Mouse (Mus musculus): ENCODE measurements around the gene Cdk19. TPM values are rescaled to one million over a fixed set of nuclear protein-coding genes. Genes with fewer than 3 reads are reported as not detected.

Cdk19 gene
- polyA plus RNA-seq, 1 experiment = 10.7 TPM

DNA sequence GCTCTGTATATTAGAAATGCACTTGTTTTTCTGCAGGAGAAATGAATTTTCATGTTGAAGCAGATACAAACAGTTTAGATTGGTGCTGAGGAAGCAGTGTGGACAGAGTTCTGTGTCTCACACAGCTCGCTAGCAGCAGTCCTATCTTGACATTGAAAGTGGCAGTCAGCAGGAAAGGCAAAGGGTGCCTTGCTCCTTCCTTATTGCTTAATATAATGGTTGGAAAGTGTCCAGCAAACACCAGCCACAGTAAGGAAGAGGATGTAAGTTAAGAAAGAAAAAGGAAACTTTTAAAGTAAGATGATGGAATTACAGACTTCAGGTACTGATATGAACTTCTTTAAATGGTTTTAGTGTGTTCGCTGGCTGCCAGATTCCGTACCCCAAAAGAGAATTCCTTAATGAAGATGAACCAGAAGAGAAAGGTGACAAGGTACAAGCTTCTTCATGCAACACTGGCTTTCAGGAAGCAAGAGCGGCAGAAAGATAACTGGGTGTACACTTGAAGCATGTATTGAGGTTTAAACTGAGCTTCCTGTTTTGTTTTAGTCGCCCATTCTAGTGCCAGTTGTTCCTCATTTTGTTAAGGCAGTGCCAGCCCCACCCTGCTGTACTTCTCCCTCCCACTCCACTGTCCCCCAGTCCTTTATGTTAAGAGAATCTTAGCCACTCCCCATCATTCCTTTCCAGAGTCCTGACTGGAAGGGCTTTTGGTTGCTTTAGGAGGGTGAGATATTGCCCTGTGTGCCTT lies 137.3 kb downstream of the Cdk19 start:
- H3K36me3 ChIP-seq (ENCODE audit: control insufficient read depth, insufficient read depth, low read length) = peaks cover 3% of the 10 kb centered on the region; the same call in 1 of the 2 replicates

DNA sequence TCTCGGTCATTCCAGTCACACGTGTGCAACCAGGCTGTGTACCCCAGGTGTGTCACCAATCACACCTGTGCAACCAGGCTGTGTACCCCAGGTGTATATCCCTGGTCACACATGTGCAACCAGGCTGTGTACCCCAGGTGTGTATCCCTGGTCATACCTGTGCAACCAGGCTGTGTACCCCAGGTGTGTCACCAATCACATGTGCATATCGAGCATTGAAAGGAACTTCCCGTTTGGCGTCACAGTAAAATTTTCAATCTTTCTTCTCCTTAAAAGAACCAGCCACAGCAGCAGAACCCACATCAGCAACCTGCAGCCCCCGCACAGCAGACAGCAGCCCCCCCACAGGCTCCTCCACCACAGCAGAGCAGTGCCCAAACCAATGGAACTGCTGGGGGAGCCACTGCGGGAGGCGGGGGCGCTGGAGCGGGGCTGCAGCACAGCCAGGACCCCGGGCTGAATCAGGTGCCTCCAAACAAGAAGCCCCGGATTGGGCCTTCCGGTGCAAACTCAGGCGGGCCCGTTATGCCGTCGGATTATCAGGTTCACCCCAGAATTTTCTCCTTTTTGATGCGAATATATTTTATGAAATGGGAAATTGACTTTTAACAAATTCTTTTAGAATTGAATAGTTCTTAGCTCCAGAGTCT lies 138.2 kb downstream of the Cdk19 start:
- Histone ChIP-seq H3K4me3 (ENCODE audit: extremely low read depth, insufficient read depth, insufficient read length) (no peak overlapping the region), H3K27ac (ENCODE audit: insufficient read depth, low read length) (peak overlapping the region; percentile 87), H3K4me1 (ENCODE audit: control insufficient read depth, insufficient read depth, insufficient read length) (peaks cover 44% of the 10 kb centered on the region), H3K27me3 (ENCODE audit: control insufficient read depth, insufficient read depth, low read length) (no peaks in the 10 kb centered on the region), H3K36me3 (ENCODE audit: control insufficient read depth, insufficient read depth, low read length) (no peaks in the 10 kb centered on the region)
- no peak for TF ChIP-seq POLR2A (IDR thresholded peaks at IDR 0.05; ENCODE audit: low read depth, low read length)
- no peak for TF ChIP-seq CTCF (IDR thresholded peaks at IDR 0.05; ENCODE audit: extremely low read depth, insufficient read depth, insufficient read length, insufficient replicate concordance)
- peak in 1 of 2 experiments; percentile 29 for DNase-seq (ENCODE audit: low read depth in 1 of 2, low spot score in 2 of 2)
- 65% methylated on average over 18 of the region's 18 CpGs for WGBS

More for the DNA sequence above, 137.3 kb downstream of the Cdk19 start:
- DNase-seq (ENCODE audit: low read depth in 1 of 2, low spot score in 2 of 2) = peak; percentile 59 to 69
- WGBS = 6% methylated on average over 5 of the region's 5 CpGs
- Histone ChIP-seq H3K27ac (ENCODE audit: insufficient read depth, low read length) (peak overlapping the region; percentile 94), H3K4me3 (ENCODE audit: extremely low read depth, insufficient read depth, insufficient read length) (no peak overlapping the region), H3K4me1 (ENCODE audit: control insufficient read depth, insufficient read depth, insufficient read length) (peaks cover 44% of the 10 kb centered on the region), H3K27me3 (ENCODE audit: control insufficient read depth, insufficient read depth, low read length) (no peaks in the 10 kb centered on the region)
- TF ChIP-seq CTCF (IDR thresholded peaks at IDR 0.05; ENCODE audit: extremely low read depth, insufficient read depth, insufficient read length, insufficient replicate concordance) (no peak), POLR2A (IDR thresholded peaks at IDR 0.05; ENCODE audit: low read depth, low read length) (no peak)

DNA sequence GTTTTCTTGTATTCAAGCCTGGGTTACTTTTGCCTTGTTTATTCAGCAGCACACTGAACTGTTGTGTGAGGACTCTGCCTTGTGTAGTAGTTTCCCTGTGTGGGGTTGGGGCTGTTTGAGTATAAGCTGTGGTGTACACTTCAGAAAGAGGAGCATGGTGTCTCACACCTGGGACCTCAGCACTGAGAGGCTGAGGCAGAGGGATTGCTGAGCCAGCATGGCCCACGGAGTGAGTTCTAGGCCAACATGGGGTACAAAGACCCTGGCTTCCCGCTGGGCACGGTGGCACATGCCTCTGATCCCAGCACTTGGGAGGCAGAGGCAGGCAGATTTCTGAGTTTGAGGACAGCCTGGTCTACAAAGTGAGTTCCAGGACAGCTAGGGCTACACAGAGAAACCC lies 139.3 kb downstream of the Cdk19 start:
- DNase-seq (ENCODE audit: low read depth in 1 of 2, low spot score in 2 of 2) = no peak
- WGBS = 90% methylated on average over 3 of the region's 3 CpGs
- Histone ChIP-seq H3K27ac (ENCODE audit: insufficient read depth, low read length) (peak overlapping the region; percentile 82), H3K36me3 (ENCODE audit: control insufficient read depth, insufficient read depth, low read length) (no peaks in the 10 kb centered on the region), H3K27me3 (ENCODE audit: control insufficient read depth, insufficient read depth, low read length) (no peaks in the 10 kb centered on the region), H3K4me1 (ENCODE audit: control insufficient read depth, insufficient read depth, insufficient read length) (peaks cover 44% of the 10 kb centered on the region), H3K4me3 (ENCODE audit: extremely low read depth, insufficient read depth, insufficient read length) (no peak overlapping the region)
- TF ChIP-seq CTCF (IDR thresholded peaks at IDR 0.05; ENCODE audit: extremely low read depth, insufficient read depth, insufficient read length, insufficient replicate concordance) = no peak
- TF ChIP-seq POLR2A (IDR thresholded peaks at IDR 0.05; ENCODE audit: low read depth, low read length) = no peak

DNA sequence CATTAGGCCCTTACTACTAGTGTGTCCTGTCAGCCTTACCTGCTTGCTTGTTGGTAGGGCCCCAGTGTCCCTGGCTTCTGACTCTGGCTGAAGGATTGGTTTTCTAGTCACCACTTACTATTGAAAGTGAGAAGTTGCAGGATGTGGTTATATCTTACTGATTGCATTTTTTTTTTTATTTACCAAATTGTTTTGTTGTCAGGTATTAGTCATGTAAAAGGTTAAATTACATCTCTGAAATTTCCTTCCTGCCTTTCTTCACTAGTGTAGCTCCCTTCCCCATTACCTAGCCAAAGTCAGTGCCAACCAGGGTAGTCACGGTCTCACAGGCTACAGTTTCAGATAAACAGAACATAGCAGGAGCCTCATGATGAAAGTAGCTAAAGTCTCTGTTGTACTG lies 139.9 kb downstream of the Cdk19 start:
- DNase-seq (ENCODE audit: low read depth in 1 of 2, low spot score in 2 of 2) = no peak
- TF ChIP-seq CTCF (IDR thresholded peaks at IDR 0.05; ENCODE audit: extremely low read depth, insufficient read depth, insufficient read length, insufficient replicate concordance) = no peak
- no peak for TF ChIP-seq POLR2A (IDR thresholded peaks at IDR 0.05; ENCODE audit: low read depth, low read length)
- Histone ChIP-seq H3K4me3 (ENCODE audit: extremely low read depth, insufficient read depth, insufficient read length) (no peak overlapping the region), H3K27ac (ENCODE audit: insufficient read depth, low read length) (peak overlapping the region; percentile 82), H3K4me1 (ENCODE audit: control insufficient read depth, insufficient read depth, insufficient read length) (peaks cover 44% of the 10 kb centered on the region), H3K36me3 (ENCODE audit: control insufficient read depth, insufficient read depth, low read length) (no peaks in the 10 kb centered on the region), H3K27me3 (ENCODE audit: control insufficient read depth, insufficient read depth, low read length) (no peaks in the 10 kb centered on the region)
- WGBS = 25% methylated on average over 1 of the region's 1 CpGs

DNA sequence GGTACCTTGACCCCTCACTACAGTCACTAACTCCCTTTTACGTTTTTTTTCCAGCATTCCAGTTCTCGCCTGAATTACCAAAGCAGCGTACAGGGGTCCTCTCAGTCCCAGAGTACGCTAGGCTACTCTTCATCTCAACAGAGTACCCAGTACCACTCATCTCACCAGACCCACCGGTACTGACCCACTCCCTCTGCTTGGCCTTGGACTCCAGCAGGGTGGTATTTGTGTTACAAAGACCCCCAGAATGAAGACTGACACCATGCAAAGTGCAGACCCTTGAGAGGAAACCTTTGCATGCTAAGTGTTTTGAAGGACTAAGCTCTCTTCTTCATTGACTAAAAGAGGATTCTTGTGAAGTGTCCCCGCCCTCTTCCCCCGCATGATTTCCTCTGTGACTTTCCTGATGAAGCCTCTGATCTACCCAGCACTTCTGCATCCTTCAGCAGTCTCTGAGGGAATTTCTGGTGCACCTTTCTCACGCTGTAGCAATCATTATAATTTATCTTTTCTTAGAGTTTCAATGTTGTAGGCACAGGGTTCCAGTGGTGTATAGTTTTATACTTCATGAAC lies 140.3 kb downstream of the Cdk19 start:
- H3K4me3 ChIP-seq (ENCODE audit: extremely low read depth, insufficient read depth, insufficient read length) = no peak overlapping the region
- TF ChIP-seq POLR2A (IDR thresholded peaks at IDR 0.05; ENCODE audit: low read depth, low read length) (no peak), CTCF (IDR thresholded peaks at IDR 0.05; ENCODE audit: extremely low read depth, insufficient read depth, insufficient read length, insufficient replicate concordance) (no peak)
- WGBS = 50% methylated on average over 8 of the region's 8 CpGs
- DNase-seq (ENCODE audit: low read depth in 1 of 2, low spot score in 2 of 2) = peak in 1 of 2 experiments; percentile 62
- H3K27ac ChIP-seq (ENCODE audit: insufficient read depth, low read length) = peak overlapping the region; percentile 82
- H3K27me3 ChIP-seq (ENCODE audit: control insufficient read depth, insufficient read depth, low read length) = no peaks in the 10 kb centered on the region
- peaks cover 44% of the 10 kb centered on the region for H3K4me1 ChIP-seq (ENCODE audit: control insufficient read depth, insufficient read depth, insufficient read length)
- no peaks in the 10 kb centered on the region for H3K36me3 ChIP-seq (ENCODE audit: control insufficient read depth, insufficient read depth, low read length)

DNA sequence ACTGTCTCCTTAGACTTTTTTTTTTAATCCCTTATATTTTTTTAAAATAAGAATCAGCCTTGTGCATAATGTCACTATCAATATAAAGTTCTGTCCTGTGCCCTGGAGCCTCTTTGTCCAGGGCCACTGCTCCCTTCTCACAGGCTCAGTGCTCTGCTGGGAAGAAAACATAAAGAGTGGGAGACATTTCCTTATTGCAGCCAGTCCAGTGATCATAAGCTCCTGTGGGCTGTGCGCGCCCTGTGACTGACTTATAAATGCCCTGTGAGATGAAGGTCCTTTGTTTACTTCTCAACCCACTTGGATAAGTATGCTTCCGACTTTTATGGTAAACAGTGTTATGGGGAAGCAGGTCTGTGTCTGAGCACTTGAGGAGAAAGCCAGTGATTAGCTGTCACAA lies 142.2 kb downstream of the Cdk19 start:
- 90% methylated on average over 3 of the region's 3 CpGs for WGBS

More for the DNA sequence above, 142.2 kb downstream of the Cdk19 start:
- H3K27ac ChIP-seq (ENCODE audit: insufficient read depth, low read length) = no peak overlapping the region
- H3K36me3 ChIP-seq (ENCODE audit: control insufficient read depth, insufficient read depth, low read length) = no peaks in the 10 kb centered on the region
- H3K27me3 ChIP-seq (ENCODE audit: control insufficient read depth, insufficient read depth, low read length) = no peaks in the 10 kb centered on the region
- H3K4me1 ChIP-seq (ENCODE audit: control insufficient read depth, insufficient read depth, insufficient read length) = peaks cover 31% of the 10 kb centered on the region
- H3K4me3 ChIP-seq (ENCODE audit: extremely low read depth, insufficient read depth, insufficient read length) = no peak overlapping the region
- no peak for TF ChIP-seq CTCF (IDR thresholded peaks at IDR 0.05; ENCODE audit: extremely low read depth, insufficient read depth, insufficient read length, insufficient replicate concordance)
- no peak for TF ChIP-seq POLR2A (IDR thresholded peaks at IDR 0.05; ENCODE audit: low read depth, low read length)
- DNase-seq (ENCODE audit: low read depth in 1 of 2, low spot score in 2 of 2) = no peak

Data from spleen, adult 2 months (tissue).